Mouse (Mus musculus) adrenal gland, postnatal 14 days (tissue): ENCODE data around the gene Plcg1. TPM values are rescaled to one million over a fixed set of nuclear protein-coding genes. Genes with fewer than 3 reads are reported as not detected.

Source experiments
- DNase-seq: peaks from one replicate; pipeline ENCODE4 v3.0.0; 2021; ENCODE audit warnings: mixed read lengths
- long read RNA-seq, 2 experiments: library from polyadenylated mRNA; stranded (forward); transcript quantifications; one replicate each; pipeline ENCODE4 v2.0.0; 2021
- total RNA-seq: library from RNA; stranded (reverse); gene quantifications from 2 replicates; pipeline ENCODE4 v1.2.3, GENCODE M21; 2021

Gene Plcg1
- total RNA-seq: 69.7 and 93.2 TPM in 2 replicates
- long read RNA-seq, experiment 1, partial matches to known transcripts: 16 of 40 reads
- long read RNA-seq, experiment 1, other reads (novel, unspliced or antisense): 24 of 40 reads
- long read RNA-seq, experiment 2, partial matches to known transcripts: 7 of 18 reads
- long read RNA-seq, experiment 2, other reads (novel, unspliced or antisense): 11 of 18 reads

GRCm38 (mm10) chr2:160731117-160731838 lies at the start of gene Plcg1:
Gene Plcg1 (plus strand): TSS chr2:160731300.
- DNase-seq: peak; percentile 96

- DNase-seq: peak; percentile 74
Measured at GRCm38 (mm10) chr2:160700271-160700670, 30.8 kb upstream of the Plcg1 start.

GRCm38 (mm10) chr2:160701603-160702002 lies 29.5 kb upstream of the Plcg1 start:
- no peak for DNase-seq

GRCm38 (mm10) chr2:160702824-160703223 lies 28.3 kb upstream of the Plcg1 start:
- DNase-seq: no peak

DNA sequence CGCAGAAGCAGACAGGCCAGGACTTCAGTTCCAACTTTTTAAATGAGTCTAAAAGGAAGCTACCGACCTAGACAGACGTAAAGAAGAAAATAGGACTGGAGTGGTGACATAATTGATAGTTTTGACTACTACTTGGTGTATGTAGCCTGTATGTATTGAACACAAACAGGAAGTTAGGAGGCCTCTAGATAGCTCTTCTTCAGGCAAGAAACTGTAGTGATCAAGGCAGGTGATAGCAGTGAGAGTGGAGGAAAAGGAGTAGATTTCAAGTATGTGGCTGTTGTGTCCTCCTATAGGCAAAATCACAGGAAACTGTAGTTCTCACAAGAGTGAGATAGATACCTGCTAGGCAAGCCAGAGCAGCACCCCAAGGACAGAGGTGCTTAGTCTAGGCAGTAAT lies 23.4 kb upstream of the Plcg1 start:
- DNase-seq: no peak

DNA sequence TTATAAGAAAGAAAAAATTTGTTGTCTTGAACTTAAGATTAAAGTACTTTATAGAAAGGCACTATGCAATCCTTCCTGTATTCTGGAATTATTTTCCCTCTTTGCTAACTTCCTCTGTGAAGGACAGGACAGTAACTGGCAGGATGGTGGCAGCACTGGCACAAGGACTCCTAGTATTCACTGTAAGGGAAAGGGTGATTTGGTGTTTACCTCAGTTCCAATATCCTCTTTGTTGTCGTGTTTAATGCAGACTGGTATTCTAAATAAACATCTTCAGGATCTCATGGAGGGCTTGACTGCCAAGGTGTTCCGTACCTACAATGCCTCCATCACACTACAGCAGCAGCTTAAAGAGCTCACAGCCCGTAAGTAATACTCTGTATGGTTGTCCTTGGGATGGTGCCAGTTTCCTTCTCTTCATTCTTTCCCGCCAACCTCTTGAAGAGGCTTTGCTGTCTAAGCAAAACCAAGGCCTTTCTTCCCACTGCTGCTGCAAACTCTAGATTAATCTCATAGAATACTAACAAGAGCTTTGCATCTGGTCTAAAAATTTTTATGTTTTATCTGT lies 15.6 kb upstream of the Plcg1 start:
- DNase-seq: peak; percentile 16

DNA sequence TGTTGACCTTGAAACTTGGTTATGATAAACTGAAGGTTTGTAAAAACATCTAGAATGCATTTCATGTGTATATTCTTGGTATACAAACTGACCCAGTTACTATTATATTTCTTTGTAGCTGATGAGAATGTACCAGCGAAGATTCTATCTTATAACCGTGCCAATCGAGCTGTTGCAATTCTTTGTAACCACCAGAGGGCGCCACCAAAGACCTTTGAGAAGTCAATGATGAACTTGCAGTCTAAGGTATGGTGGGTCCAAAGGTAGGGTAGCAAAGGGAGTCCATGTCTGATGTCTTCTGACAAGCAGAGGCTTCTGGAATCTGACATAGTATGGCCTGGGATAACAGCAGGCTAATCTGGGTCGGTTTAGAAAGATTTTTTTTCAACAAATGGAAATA lies 13.8 kb upstream of the Plcg1 start:
- DNase-seq: peak; percentile 75

- no peak for DNase-seq
Measured at GRCm38 (mm10) chr2:160718811-160719210, 12.3 kb upstream of the Plcg1 start.

GRCm38 (mm10) chr2:160722714-160723113 lies 8.4 kb upstream of the Plcg1 start:
- no peak for DNase-seq

- no peak for DNase-seq
Measured at GRCm38 (mm10) chr2:160723613-160724375, 7.3 kb upstream of the Plcg1 start.

DNA sequence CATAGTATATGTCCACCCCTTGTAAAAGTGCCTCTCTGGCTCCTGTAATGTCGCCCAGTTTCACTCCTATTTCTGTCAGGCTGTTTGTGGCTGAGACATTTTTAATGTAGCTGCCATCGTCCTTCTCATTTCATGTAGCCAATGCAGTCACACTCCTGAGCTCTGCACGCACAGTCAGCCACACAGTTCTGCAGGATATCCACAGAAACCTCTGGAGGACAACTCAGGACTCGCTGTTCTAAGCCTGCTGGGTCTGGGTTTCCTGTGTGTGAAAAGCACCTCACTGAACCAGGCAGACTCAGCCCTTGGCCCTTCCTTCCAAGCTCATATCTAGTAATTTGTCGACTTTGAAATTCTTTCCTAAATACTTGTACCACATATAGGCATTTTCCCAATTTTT lies 6.6 kb upstream of the Plcg1 start:
- DNase-seq: no peak

- DNase-seq: no peak
Measured at GRCm38 (mm10) chr2:160725877-160726864, 4.9 kb upstream of the Plcg1 start.

GRCm38 (mm10) chr2:160728972-160729371 lies 2.1 kb upstream of the Plcg1 start:
- DNase-seq: no peak

DNA sequence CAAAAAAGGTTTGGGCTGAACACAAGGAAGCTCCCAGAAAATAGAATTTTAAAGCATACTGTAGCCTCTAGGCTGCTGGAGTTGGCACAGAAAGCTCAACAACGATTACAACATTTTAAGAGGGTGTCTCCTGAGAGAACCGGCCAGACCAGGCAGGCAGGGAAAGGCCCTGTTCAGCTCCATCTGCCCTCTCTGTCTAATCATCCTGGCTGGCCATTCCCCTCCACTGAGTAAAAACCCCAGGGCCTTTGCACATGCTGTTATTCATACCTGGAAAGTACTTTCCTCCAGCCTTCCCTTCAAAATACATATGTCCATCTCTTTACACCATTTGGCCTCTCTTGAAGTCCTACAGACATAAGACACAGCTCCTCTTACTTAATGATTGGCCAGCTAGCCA lies 1.7 kb upstream of the Plcg1 start:
- peak; percentile 23 for DNase-seq

DNA sequence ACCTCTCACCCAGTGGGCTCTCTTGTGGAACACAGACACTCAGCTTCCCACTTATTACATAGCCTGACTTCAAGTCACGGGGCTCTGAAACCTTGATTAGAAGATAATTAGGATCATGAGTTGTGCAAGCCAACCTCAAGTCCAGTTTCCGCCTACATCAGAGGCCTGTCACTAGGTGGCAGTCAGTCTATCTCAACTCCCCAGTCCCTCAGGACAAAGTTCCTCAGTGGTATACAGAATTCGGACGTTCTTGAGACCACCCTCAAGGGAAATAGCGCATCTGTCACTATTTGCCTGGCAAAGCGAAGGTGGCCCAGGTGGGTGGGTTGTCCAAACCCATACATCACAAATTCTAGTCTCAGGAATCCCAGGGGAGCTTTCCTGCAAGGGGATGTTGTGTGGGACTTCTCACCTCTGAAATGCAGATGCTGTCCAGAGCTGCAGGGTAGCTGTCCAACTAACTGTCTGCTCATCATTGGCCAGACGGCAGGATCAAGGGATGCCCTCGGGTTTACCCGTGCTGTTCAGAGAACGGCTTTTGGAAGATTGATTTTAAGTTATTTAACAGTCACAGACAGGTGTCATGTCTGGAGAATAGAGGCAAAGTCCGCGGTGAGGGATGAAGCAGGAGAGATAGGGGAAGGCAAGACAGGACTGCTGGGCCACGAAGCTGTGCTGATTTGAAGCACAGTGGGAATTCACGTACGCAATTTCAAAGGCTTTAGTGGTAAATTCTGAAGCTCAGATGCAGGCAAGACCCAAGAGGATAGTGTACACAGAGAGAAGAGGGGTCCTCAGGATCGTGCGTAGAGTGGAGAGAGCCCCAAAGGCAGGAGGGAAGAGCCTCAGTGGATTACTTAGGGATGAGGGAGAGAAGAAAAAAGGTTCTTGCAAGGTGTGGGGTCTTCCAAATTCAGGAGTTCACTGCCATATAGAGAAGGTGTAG lies 976 bp upstream of the Plcg1 start:
- DNase-seq: peak; percentile 33

- no peak for DNase-seq
Measured at GRCm38 (mm10) chr2:160730797-160731116, 343 bp upstream of the Plcg1 start.

DNA sequence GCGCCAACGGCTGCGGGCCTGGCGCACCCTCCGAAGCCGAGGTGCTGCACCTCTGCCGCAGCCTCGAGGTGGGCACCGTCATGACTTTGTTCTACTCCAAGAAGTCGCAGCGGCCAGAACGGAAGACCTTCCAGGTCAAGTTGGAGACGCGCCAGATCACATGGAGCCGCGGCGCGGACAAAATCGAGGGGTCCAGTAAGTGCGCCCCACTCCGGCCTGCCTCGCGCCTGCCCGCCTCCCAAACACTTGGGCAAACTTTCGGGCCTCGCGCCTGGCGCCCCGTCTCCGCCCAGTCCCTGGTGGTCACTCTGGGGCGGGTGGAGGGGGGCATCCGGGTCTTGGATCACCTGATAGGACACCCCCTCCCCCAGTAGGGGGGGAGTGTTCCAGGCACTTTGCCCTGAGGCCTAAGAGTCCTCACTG lies 750 bp downstream of the Plcg1 start:
- peak; percentile 83 for DNase-seq

GRCm38 (mm10) chr2:160732420-160732995 lies 1.4 kb downstream of the Plcg1 start:
- no peak for DNase-seq

- no peak for DNase-seq
Measured at GRCm38 (mm10) chr2:160733131-160733531, 2.0 kb downstream of the Plcg1 start.

DNA sequence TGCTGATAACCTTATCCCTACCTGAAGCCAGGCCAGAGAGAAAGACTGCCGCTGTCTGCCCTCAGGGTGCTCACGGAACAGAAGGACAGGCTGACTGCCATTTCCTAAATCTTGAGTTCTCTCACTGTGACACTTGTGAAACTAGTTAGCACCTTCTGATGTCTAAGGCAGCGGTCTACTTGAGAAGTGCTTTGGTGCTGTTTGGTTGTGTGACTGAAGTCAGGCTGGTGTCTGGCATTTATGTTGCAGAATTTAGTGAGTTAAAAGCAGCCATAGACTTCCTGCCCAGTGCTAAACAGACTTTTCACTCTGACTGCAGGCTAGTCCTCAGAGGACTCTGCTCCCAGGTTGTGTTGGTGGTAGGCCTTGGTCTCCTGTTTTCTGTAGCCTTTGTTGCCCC lies 3.2 kb downstream of the Plcg1 start:
- DNase-seq: no peak
